Mouse (Mus musculus): Measurements from ENCODE around the gene 1700023F06Rik. TPM values are rescaled to one million over a fixed set of nuclear protein-coding genes. Genes with fewer than 3 reads are reported as not detected.

Gene 1700023F06Rik
- polyA plus RNA-seq, 1 experiment from 2014 or later: 0.12 TPM

GRCm38 (mm10) chr11:103173771-103174344, 34.5 kb downstream of the 1700023F06Rik start:
- no peak overlapping the region for H3K4me2 ChIP-seq
- H3K4me1 ChIP-seq (ENCODE audit: control insufficient read depth, insufficient read depth, low read length): no peaks in the 10 kb centered on the region; the same call in 1 of the 2 replicates
- DNase-seq (ENCODE audit: low spot score, missing footprints) (no peak), ATAC-seq (ENCODE audit: low FRiP score) (no peak)
- WGBS: 92% methylated on average over 11 of the region's 11 CpGs
- H3K4me3 ChIP-seq (ENCODE audit: low read depth, low read length): no peak overlapping the region
- peaks cover 38% of the 10 kb centered on the region for H3K27me3 ChIP-seq (ENCODE audit: control insufficient read depth, insufficient read depth, low read length)
- no peak overlapping the region for H3K27ac ChIP-seq (ENCODE audit: low read depth, low read length)
- no peaks in the 10 kb centered on the region for H3K9me3 ChIP-seq (ENCODE audit: control insufficient read depth, low read length)
- no peaks in the 10 kb centered on the region for H3K36me3 ChIP-seq (ENCODE audit: control insufficient read depth, insufficient read depth, low read length)
- no peak overlapping the region for H3K9ac ChIP-seq (ENCODE audit: low read length)

GRCm38 (mm10) chr11:103173041-103173770, 35.2 kb downstream of the 1700023F06Rik start:
- Histone ChIP-seq H3K9ac (ENCODE audit: low read length) (no peak overlapping the region), H3K4me1 (ENCODE audit: control insufficient read depth, insufficient read depth, low read length) (no peaks in the 10 kb centered on the region; the same call in 1 of the 2 replicates), H3K27me3 (ENCODE audit: control insufficient read depth, insufficient read depth, low read length) (peaks cover 38% of the 10 kb centered on the region), H3K36me3 (ENCODE audit: control insufficient read depth, insufficient read depth, low read length) (no peaks in the 10 kb centered on the region), H3K4me3 (ENCODE audit: low read depth, low read length) (no peak overlapping the region), H3K27ac (ENCODE audit: low read depth, low read length) (no peak overlapping the region), H3K9me3 (ENCODE audit: control insufficient read depth, low read length) (no peaks in the 10 kb centered on the region), H3K4me2 (no peak overlapping the region)
- no peak for DNase-seq (ENCODE audit: low spot score, missing footprints)
- 88% methylated on average over 7 of the region's 7 CpGs for WGBS
- no peak for ATAC-seq (ENCODE audit: low FRiP score)

GRCm38 (mm10) chr11:103172392-103173040, 35.8 kb downstream of the 1700023F06Rik start:
- DNase-seq (ENCODE audit: low spot score, missing footprints): no peak
- H3K27me3 ChIP-seq (ENCODE audit: control insufficient read depth, insufficient read depth, low read length): peaks cover 38% of the 10 kb centered on the region
- H3K27ac ChIP-seq (ENCODE audit: low read depth, low read length): no peak overlapping the region
- no peaks in the 10 kb centered on the region; the same call in 1 of the 2 replicates for H3K4me1 ChIP-seq (ENCODE audit: control insufficient read depth, insufficient read depth, low read length)
- H3K9me3 ChIP-seq (ENCODE audit: control insufficient read depth, low read length): no peaks in the 10 kb centered on the region
- WGBS: 74% methylated on average over 6 of the region's 6 CpGs
- no peaks in the 10 kb centered on the region for H3K36me3 ChIP-seq (ENCODE audit: control insufficient read depth, insufficient read depth, low read length)
- no peak for ATAC-seq (ENCODE audit: low FRiP score)
- H3K4me3 ChIP-seq (ENCODE audit: low read depth, low read length): no peak overlapping the region
- no peak overlapping the region for H3K4me2 ChIP-seq
- H3K9ac ChIP-seq (ENCODE audit: low read length): no peak overlapping the region

DNA sequence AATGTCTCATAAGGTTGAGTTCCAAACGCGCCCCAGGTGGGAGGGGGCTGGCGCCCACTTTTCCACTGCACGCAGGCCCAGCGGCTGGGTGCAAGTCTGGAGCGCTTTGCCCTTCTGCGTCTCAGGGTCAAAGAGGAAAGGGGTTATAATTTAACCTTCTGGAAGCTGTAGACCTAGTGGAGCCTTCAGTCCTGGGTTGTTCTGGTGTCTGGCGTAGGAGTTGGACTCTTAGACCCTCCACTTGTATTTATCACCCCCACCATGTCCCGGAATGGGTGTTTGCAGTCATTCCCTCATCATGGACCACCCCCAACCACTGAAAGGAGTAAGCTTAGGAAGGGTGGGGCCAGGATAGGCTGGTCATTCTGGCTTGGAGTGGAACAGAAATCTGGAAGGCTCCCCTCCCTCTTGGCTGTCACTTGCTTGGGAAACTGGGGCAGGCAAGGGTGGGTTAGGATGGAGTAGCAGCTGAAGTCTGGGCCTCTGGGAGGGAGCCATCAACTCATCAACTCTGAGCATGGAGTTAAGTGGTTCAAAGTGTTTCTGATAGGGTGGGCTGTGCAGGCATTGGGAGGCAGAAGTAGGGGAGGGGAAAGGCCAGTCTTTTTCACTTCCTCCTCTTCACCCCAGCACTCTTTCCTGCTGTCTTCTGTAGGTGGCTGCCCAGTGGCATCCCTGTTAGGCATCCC, 36.5 kb downstream of the 1700023F06Rik start:
- Histone ChIP-seq H3K9me3 (ENCODE audit: control insufficient read depth, low read length) (no peaks in the 10 kb centered on the region), H3K4me1 (ENCODE audit: control insufficient read depth, insufficient read depth, low read length) (no peaks in the 10 kb centered on the region; the same call in 1 of the 2 replicates), H3K4me2 (no peak overlapping the region), H3K9ac (ENCODE audit: low read length) (no peak overlapping the region), H3K27ac (ENCODE audit: low read depth, low read length) (no peak overlapping the region), H3K4me3 (ENCODE audit: low read depth, low read length) (no peak overlapping the region; the same call in 1 of the 2 replicates), H3K36me3 (ENCODE audit: control insufficient read depth, insufficient read depth, low read length) (no peaks in the 10 kb centered on the region), H3K27me3 (ENCODE audit: control insufficient read depth, insufficient read depth, low read length) (peaks cover 38% of the 10 kb centered on the region)
- WGBS: 50% methylated on average over 9 of the region's 9 CpGs
- ATAC-seq (ENCODE audit: low FRiP score) (no peak), DNase-seq (ENCODE audit: low spot score, missing footprints) (no peak)

GRCm38 (mm10) chr11:103171286-103171620, 37.1 kb downstream of the 1700023F06Rik start:
- 2% methylated on average over 23 of the region's 23 CpGs for WGBS
- Histone ChIP-seq H3K27me3 (ENCODE audit: control insufficient read depth, insufficient read depth, low read length) (peaks cover 38% of the 10 kb centered on the region), H3K4me2 (peak overlapping the region; percentile 96), H3K4me3 (ENCODE audit: low read depth, low read length) (peak overlapping the region; percentile 58), H3K9ac (ENCODE audit: low read length) (peak overlapping the region; percentile 65), H3K27ac (ENCODE audit: low read depth, low read length) (no peak overlapping the region), H3K9me3 (ENCODE audit: control insufficient read depth, low read length) (no peaks in the 10 kb centered on the region), H3K36me3 (ENCODE audit: control insufficient read depth, insufficient read depth, low read length) (no peaks in the 10 kb centered on the region), H3K4me1 (ENCODE audit: control insufficient read depth, insufficient read depth, low read length) (no peaks in the 10 kb centered on the region; the same call in 1 of the 2 replicates)
- no peak; the same call in 1 of the 2 replicates for ATAC-seq (ENCODE audit: low FRiP score)
- DNase-seq (ENCODE audit: low spot score, missing footprints): peak; percentile 89

GRCm38 (mm10) chr11:103170494-103171285, 37.7 kb downstream of the 1700023F06Rik start, which contains the start of gene Fmnl1:
Gene Fmnl1 (plus strand): TSS chr11:103171107.
- peak within 1 kb of the TSS; percentile 58 for H3K4me3 ChIP-seq (ENCODE audit: low read depth, low read length)
- H3K27me3 ChIP-seq (ENCODE audit: control insufficient read depth, insufficient read depth, low read length): peaks cover 38% of the 10 kb centered on the region
- WGBS: 1% methylated on average over 63 of the region's 84 CpGs
- ATAC-seq (ENCODE audit: low FRiP score) (peak; percentile 59; the same call in 1 of the 2 replicates), DNase-seq (ENCODE audit: low spot score, missing footprints) (no peak)
- H3K9me3 ChIP-seq (ENCODE audit: control insufficient read depth, low read length): no peaks in the 10 kb centered on the region; the same call in 1 of the 2 replicates
- H3K27ac ChIP-seq (ENCODE audit: low read depth, low read length): no peak within 1 kb of the TSS
- H3K36me3 ChIP-seq (ENCODE audit: control insufficient read depth, insufficient read depth, low read length): no peaks in the 10 kb centered on the region
- peak within 1 kb of the TSS; percentile 65 for H3K9ac ChIP-seq (ENCODE audit: low read length)
- peak within 1 kb of the TSS; percentile 96 for H3K4me2 ChIP-seq
- no peaks in the 10 kb centered on the region; the same call in 1 of the 2 replicates for H3K4me1 ChIP-seq (ENCODE audit: control insufficient read depth, insufficient read depth, low read length)

DNA sequence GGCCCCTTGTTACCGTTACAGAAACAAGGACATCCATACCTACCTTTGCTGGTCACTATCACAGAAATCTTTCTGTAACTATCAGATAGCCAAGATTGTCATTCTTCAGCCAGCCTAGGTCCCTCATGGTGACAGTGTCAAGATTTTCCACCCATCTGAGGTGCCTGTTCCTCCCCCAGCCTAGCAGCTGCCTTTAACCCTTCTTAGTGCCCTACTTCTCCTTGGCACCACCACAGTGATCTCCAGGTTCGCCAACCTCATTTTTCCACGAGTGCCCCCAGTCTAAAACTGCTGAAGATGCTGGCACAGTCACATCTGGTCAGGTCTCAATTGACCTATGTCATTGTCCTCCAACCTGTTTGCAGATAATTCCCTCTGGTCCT, 38.3 kb downstream of the 1700023F06Rik start:
- no peak overlapping the region for H3K27ac ChIP-seq (ENCODE audit: low read depth, low read length)
- H3K9ac ChIP-seq (ENCODE audit: low read length): no peak overlapping the region
- H3K4me1 ChIP-seq (ENCODE audit: control insufficient read depth, insufficient read depth, low read length): no peaks in the 10 kb centered on the region; the same call in 1 of the 2 replicates
- no peaks in the 10 kb centered on the region; the same call in 1 of the 2 replicates for H3K9me3 ChIP-seq (ENCODE audit: control insufficient read depth, low read length)
- DNase-seq (ENCODE audit: low spot score, missing footprints) (no peak), ATAC-seq (ENCODE audit: low FRiP score) (no peak)
- H3K4me2 ChIP-seq: peak overlapping the region; percentile 96
- H3K27me3 ChIP-seq (ENCODE audit: control insufficient read depth, insufficient read depth, low read length): peaks cover 38% of the 10 kb centered on the region
- 53% methylated on average over 3 of the region's 3 CpGs for WGBS
- no peak overlapping the region for H3K4me3 ChIP-seq (ENCODE audit: low read depth, low read length)
- H3K36me3 ChIP-seq (ENCODE audit: control insufficient read depth, insufficient read depth, low read length): no peaks in the 10 kb centered on the region

- no peak overlapping the region for H3K27ac ChIP-seq (ENCODE audit: low read depth, low read length)
- ATAC-seq (ENCODE audit: low FRiP score) (no peak), DNase-seq (ENCODE audit: low spot score, missing footprints) (no peak)
- H3K9me3 ChIP-seq (ENCODE audit: control insufficient read depth, low read length): no peaks in the 10 kb centered on the region; the same call in 1 of the 2 replicates
- H3K36me3 ChIP-seq (ENCODE audit: control insufficient read depth, insufficient read depth, low read length): no peaks in the 10 kb centered on the region
- no peak overlapping the region for H3K4me2 ChIP-seq
- no peak overlapping the region for H3K4me3 ChIP-seq (ENCODE audit: low read depth, low read length)
- peaks cover 38% of the 10 kb centered on the region for H3K27me3 ChIP-seq (ENCODE audit: control insufficient read depth, insufficient read depth, low read length)
- 81% methylated on average over 5 of the region's 5 CpGs for WGBS
- H3K9ac ChIP-seq (ENCODE audit: low read length): no peak overlapping the region
- H3K4me1 ChIP-seq (ENCODE audit: control insufficient read depth, insufficient read depth, low read length): no peaks in the 10 kb centered on the region; the same call in 1 of the 2 replicates
These were observed 38.7 kb downstream of the 1700023F06Rik start for GRCm38 (mm10) chr11:103169664-103170063.

All from midbrain, embryonic 11.5 days (tissue).